Mouse (Mus musculus): Measurements from ENCODE around the gene Btbd7.

The Btbd7 gene

GRCm38 (mm10) chr12:102730798-102731619, 147.3 kb downstream of the Btbd7 start:
- no peak for DNase-seq
